Mouse (Mus musculus): ENCODE measurements around the gene Rfc4. TPM values are rescaled to one million over a fixed set of nuclear protein-coding genes. Genes with fewer than 3 reads are reported as not detected.
"Not testable (repeated sequence)": the region's sequence is repeated elsewhere in the genome, so short reads cannot be mapped to it uniquely, and the experiment has no call there.

The Rfc4 gene
- total RNA-seq, 2 experiments from 2014 or later, result 5.9 to 8.4 TPM

GRCm38 (mm10) chr16:23087712-23088111 is 39.8 kb downstream of the Rfc4 start:
- intact Hi-C loops (cut with DNase I); DNase-seq (ENCODE audit: extremely low spot score in 1 of 2, low spot score in 2 of 2): not testable (repeated sequence)

- intact Hi-C loops (cut with DNase I); DNase-seq (ENCODE audit: extremely low spot score in 1 of 2, low spot score in 2 of 2): not testable (repeated sequence)
Observed at GRCm38 (mm10) chr16:23087159-23087558, 40.4 kb downstream of the Rfc4 start.

- intact Hi-C loops (cut with DNase I); DNase-seq (ENCODE audit: extremely low spot score in 1 of 2, low spot score in 2 of 2): not testable (repeated sequence)
Observed at GRCm38 (mm10) chr16:23077516-23077915, 50.0 kb downstream of the Rfc4 start.

Small RNA genes within 50 kb of the gene (microRNA-seq; reads per million reads assigned to microRNA genes)
- gene Gm49346, result not detected

Other genes starting within 250 kb of the Rfc4 start
- gene Ahsg, start 236.5 kb downstream of the Rfc4 start, total RNA-seq (2021), result not detected
- gene Fetub, start 209.4 kb downstream of the Rfc4 start, total RNA-seq (2021), result under 1 TPM in 1 of 2 experiments, not detected in 1; 0.58 TPM
- gene Hrg, start 176.7 kb downstream of the Rfc4 start, total RNA-seq (2021), result not detected
- not detected for gene Kng2, start 98.3 kb downstream of the Rfc4 start, total RNA-seq (2021)
- not detected for gene Kng1, start 69.9 kb downstream of the Rfc4 start, total RNA-seq (2021)
- gene Eif4a2, start 20.3 kb downstream of the Rfc4 start, total RNA-seq (2021), result 100 to 1,000 TPM; 767 to 770 TPM
- gene Adipoq, start 18.8 kb upstream of the Rfc4 start, total RNA-seq (2021), result not detected
- gene St6gal1, start 97.0 kb upstream of the Rfc4 start, total RNA-seq (2021), result 10 to 100 TPM; 10.3 to 12.0 TPM